Mouse (Mus musculus) sigmoid colon, adult 10 weeks (tissue): ENCODE data around the gene Olfr130. TPM values are rescaled to one million over a fixed set of nuclear protein-coding genes. Genes with fewer than 3 reads are reported as not detected.

Experiments used
- polyA plus RNA-seq: library from polyadenylated mRNA; stranded (reverse); fragments of 350-450 nt; fragmentation: Illumina TruSeq; extraction: RNeasy Lipid Tissue Mini Kit (QIAGEN cat#74804); gene quantifications from one replicate; pipeline ENCODE4 v1.2.3, GENCODE M21; 2014; ENCODE audit warnings: low read depth, low replicate concordance

The Olfr130 gene
- not detected for polyA plus RNA-seq

GRCm38 (mm10) chr17:38063621-38064020 lies at the start of gene Olfr130:
Olfr130 (plus strand) TSS chr17:38063921.

GRCm38 (mm10) chr17:38059979-38060378 lies 3.7 kb upstream of the Olfr130 start, which contains the start of gene Olfr129:
Olfr129 (minus strand) TSS chr17:38060079.

GRCm38 (mm10) chr17:38088593-38088992 lies 24.9 kb downstream of the Olfr130 start, which contains the start of gene Olfr131:
Olfr131 (minus strand) TSS chr17:38088693.

Other genes starting within 250 kb of the Olfr130 start
- not detected for gene Olfr125, start 231.0 kb upstream of the Olfr130 start, polyA plus RNA-seq
- gene Olfr126, start 216.4 kb upstream of the Olfr130 start, polyA plus RNA-seq, result not detected
- not detected for gene Olfr127, start 163.5 kb upstream of the Olfr130 start, polyA plus RNA-seq
- gene Olfr128, start 143.4 kb upstream of the Olfr130 start, polyA plus RNA-seq, result not detected
- gene Olfr761, start 110.8 kb upstream of the Olfr130 start, polyA plus RNA-seq, result not detected
- not detected for gene Olfr129, start 3.8 kb upstream of the Olfr130 start, polyA plus RNA-seq
- not detected for gene Olfr131, start 24.8 kb downstream of the Olfr130 start, polyA plus RNA-seq
- not detected for gene Olfr132, start 70.6 kb downstream of the Olfr130 start, polyA plus RNA-seq
- gene Olfr133, start 81.4 kb downstream of the Olfr130 start, polyA plus RNA-seq, result not detected
- not detected for gene Olfr134, start 107.5 kb downstream of the Olfr130 start, polyA plus RNA-seq
- not detected for gene Olfr135, start 140.4 kb downstream of the Olfr130 start, polyA plus RNA-seq
- gene Olfr138, start 197.1 kb downstream of the Olfr130 start, polyA plus RNA-seq, result not detected
- gene Olfr137, start 243.6 kb downstream of the Olfr130 start, polyA plus RNA-seq, result not detected